Mouse (Mus musculus): ENCODE results near the gene Cdca3. TPM values are rescaled to one million over a fixed set of nuclear protein-coding genes. Genes with fewer than 3 reads are reported as not detected.

Gene Cdca3
- polyA plus RNA-seq, 1 experiment from 2014 or later, result 123 TPM

GRCm38 (mm10) chr6:124881821-124882220 is 52.5 kb downstream of the Cdca3 start:
- Histone ChIP-seq H3K27me3 (replicated peaks) (0 out of 2 replicates have a peak, but pooled peaks cover 9% of the 10 kb centered on the region), H3K4me1 (0 out of 2 replicates have a peak, but pooled peaks cover 5% of the 10 kb centered on the region), H3K4me3 (no peak overlapping the region), H3K36me3 (no peaks in the 10 kb centered on the region), H3K9me3 (no peaks in the 10 kb centered on the region), H3K27ac (replicated peaks) (no peak overlapping the region), H3K4me2 (no peak overlapping the region), H3K9ac (no peak overlapping the region)
- no peak for ATAC-seq (ENCODE audit: extremely low read depth, insufficient number of reproducible peaks, low FRiP score, low TSS enrichment)
- WGBS, result 83% methylated on average over 9 of the region's 9 CpGs

Other genes starting within 250 kb of the Cdca3 start
- not detected in 2 replicates for gene C1s2, start 193.5 kb upstream of the Cdca3 start, polyA plus RNA-seq (2015; fragmentation: Nextera tagmentation; extraction: Ambion mirVana)
- gene Lpcat3, start 166.5 kb upstream of the Cdca3 start, polyA plus RNA-seq (2015; fragmentation: Nextera tagmentation; extraction: Ambion mirVana), result 44.1 and 47.4 TPM in 2 replicates
- 113 and 130 TPM in 2 replicates for gene Emg1, start 117.4 kb upstream of the Cdca3 start, polyA plus RNA-seq (2015; fragmentation: Nextera tagmentation; extraction: Ambion mirVana)
- 293 and 326 TPM in 2 replicates for gene Phb2, start 117.2 kb upstream of the Cdca3 start, polyA plus RNA-seq (2015; fragmentation: Nextera tagmentation; extraction: Ambion mirVana)
- 5.3 and 5.6 TPM in 2 replicates for gene Ptpn6, start 90.8 kb upstream of the Cdca3 start, polyA plus RNA-seq (2015; fragmentation: Nextera tagmentation; extraction: Ambion mirVana)
- 364 and 411 TPM in 2 replicates for gene Grcc10, start 88.2 kb upstream of the Cdca3 start, polyA plus RNA-seq (2015; fragmentation: Nextera tagmentation; extraction: Ambion mirVana)
- gene Gm45234, start 73.5 kb upstream of the Cdca3 start, polyA plus RNA-seq (2015; fragmentation: Nextera tagmentation; extraction: Ambion mirVana), result not detected in 2 replicates
- 7.8 and 9.4 TPM in 2 replicates for gene Atn1, start 73.0 kb upstream of the Cdca3 start, polyA plus RNA-seq (2015; fragmentation: Nextera tagmentation; extraction: Ambion mirVana)
- gene Eno2, start 59.9 kb upstream of the Cdca3 start, polyA plus RNA-seq (2015; fragmentation: Nextera tagmentation; extraction: Ambion mirVana), result 4.6 and 4.9 TPM in 2 replicates
- 0.09 TPM in 1 of 2 replicates, not detected in the other for gene Lrrc23, start 49.8 kb upstream of the Cdca3 start, polyA plus RNA-seq (2015; fragmentation: Nextera tagmentation; extraction: Ambion mirVana)
- gene Spsb2, start 20.9 kb upstream of the Cdca3 start, polyA plus RNA-seq (2015; fragmentation: Nextera tagmentation; extraction: Ambion mirVana), result 8.4 and 10.9 TPM in 2 replicates
- 1,248 and 1,451 TPM in 2 replicates for gene Tpi1, start 15.3 kb upstream of the Cdca3 start, polyA plus RNA-seq (2015; fragmentation: Nextera tagmentation; extraction: Ambion mirVana)
- 98.3 and 101 TPM in 2 replicates for gene Usp5, start 63 bp upstream of the Cdca3 start, polyA plus RNA-seq (2015; fragmentation: Nextera tagmentation; extraction: Ambion mirVana)
- 7.8 and 11.7 TPM in 2 replicates for gene Gnb3, start 10.7 kb downstream of the Cdca3 start, polyA plus RNA-seq (2015; fragmentation: Nextera tagmentation; extraction: Ambion mirVana)
- gene P3h3, start 28.2 kb downstream of the Cdca3 start, polyA plus RNA-seq (2015; fragmentation: Nextera tagmentation; extraction: Ambion mirVana), result 15.5 and 17.7 TPM in 2 replicates
- gene Gpr162, start 34.4 kb downstream of the Cdca3 start, polyA plus RNA-seq (2015; fragmentation: Nextera tagmentation; extraction: Ambion mirVana), result 1.6 TPM in 2 replicates
- gene Cd4, start 58.7 kb downstream of the Cdca3 start, polyA plus RNA-seq (2015; fragmentation: Nextera tagmentation; extraction: Ambion mirVana), result not detected in 2 replicates
- gene Lag3, start 82.2 kb downstream of the Cdca3 start, polyA plus RNA-seq (2015; fragmentation: Nextera tagmentation; extraction: Ambion mirVana), result 1.0 and 1.1 TPM in 2 replicates
- gene Ptms, start 90.6 kb downstream of the Cdca3 start, polyA plus RNA-seq (2015; fragmentation: Nextera tagmentation; extraction: Ambion mirVana), result 231 and 233 TPM in 2 replicates
- gene Mlf2, start 101.8 kb downstream of the Cdca3 start, polyA plus RNA-seq (2015; fragmentation: Nextera tagmentation; extraction: Ambion mirVana), result 288 and 320 TPM in 2 replicates
- 140 and 143 TPM in 2 replicates for gene Cops7a, start 136.0 kb downstream of the Cdca3 start, polyA plus RNA-seq (2015; fragmentation: Nextera tagmentation; extraction: Ambion mirVana)
- gene Pianp, start 167.1 kb downstream of the Cdca3 start, polyA plus RNA-seq (2015; fragmentation: Nextera tagmentation; extraction: Ambion mirVana), result 0.31 and 0.50 TPM in 2 replicates
- 9.3 and 10.1 TPM in 2 replicates for gene Zfp384, start 179.6 kb downstream of the Cdca3 start, polyA plus RNA-seq (2015; fragmentation: Nextera tagmentation; extraction: Ambion mirVana)
- gene Ing4, start 210.2 kb downstream of the Cdca3 start, polyA plus RNA-seq (2015; fragmentation: Nextera tagmentation; extraction: Ambion mirVana), result 78.2 and 91.2 TPM in 2 replicates
- gene Acrbp, start 220.1 kb downstream of the Cdca3 start, polyA plus RNA-seq (2015; fragmentation: Nextera tagmentation; extraction: Ambion mirVana), result 5.4 and 6.6 TPM in 2 replicates
- 0.24 and 0.63 TPM in 2 replicates for gene Lpar5, start 238.4 kb downstream of the Cdca3 start, polyA plus RNA-seq (2015; fragmentation: Nextera tagmentation; extraction: Ambion mirVana)